Mouse (Mus musculus) kidney, embryonic 15.5 days (tissue): Measurements from ENCODE around the gene Ccnd1. TPM values are rescaled to one million over a fixed set of nuclear protein-coding genes. Genes with fewer than 3 reads are reported as not detected.

Experiments
- ATAC-seq: fragments of 200-750 bp; cut with Nextera tagmentation; replicated peaks from 2 replicates; pipeline ENCODE4 v1.8.0; 2017; ENCODE audit warnings: moderate TSS enrichment; ENCODE audit not compliant: low FRiP score
- H3K27ac ChIP-seq: fragments of 300-500 bp; sonication (generic); 2 replicates; pipeline ENCODE4 v1.5.1; 2015; ENCODE audit warnings: mild to moderate bottlenecking, inconsistent platforms
- H3K27me3 ChIP-seq: fragments of 300-500 bp; sonication (generic); 2 replicates; pipeline ENCODE4 v1.6.1; 2015; ENCODE audit warnings: inconsistent platforms
- H3K36me3 ChIP-seq: fragments of 300-500 bp; sonication (generic); 2 replicates; pipeline ENCODE4 v1.6.1; 2015; ENCODE audit warnings: inconsistent platforms
- H3K4me1 ChIP-seq: fragments of 300-500 bp; sonication (generic); 2 replicates; pipeline ENCODE4 v1.6.1; 2015; ENCODE audit warnings: inconsistent platforms
- H3K4me2 ChIP-seq: fragments of 300-500 bp; sonication (generic); 2 replicates; pipeline ENCODE4 v1.6.1; 2015; ENCODE audit warnings: moderate library complexity, mild to moderate bottlenecking, inconsistent platforms
- H3K4me3 ChIP-seq: fragments of 300-500 bp; sonication (generic); replicated peaks from 2 replicates; pipeline ENCODE4 v1.5.1; 2015; ENCODE audit warnings: mild to moderate bottlenecking, inconsistent platforms
- H3K9ac ChIP-seq: fragments of 300-500 bp; sonication (generic); 2 replicates; pipeline ENCODE4 v1.6.1; 2015; ENCODE audit warnings: mild to moderate bottlenecking, inconsistent platforms
- H3K9me3 ChIP-seq: fragments of 300-500 bp; sonication (generic); replicated peaks from 2 replicates; pipeline ENCODE4 v1.6.1; 2016; ENCODE audit warnings: inconsistent platforms
- WGBS: fragments of 180-500 bp; shearing (Covaris S2); methylation state at CpG from one replicate; pipeline ENCODE4 v1.1.7; 2015; ENCODE audit warnings: mixed read lengths; 5-methylcytosine and 5-hydroxymethylcytosine counted together
- polyA plus RNA-seq: library from polyadenylated mRNA; unstranded; fragments of >200 nt; fragmentation: Nextera tagmentation; extraction: Ambion mirVana; gene quantifications from 2 replicates; pipeline ENCODE4 v1.2.1, GENCODE M21; 2015

Ccnd1 gene
- polyA plus RNA-seq, 1 experiment from 2014 or later: 229 TPM

- Histone ChIP-seq H3K27me3 (no peaks in the 10 kb centered on the region), H3K4me3 (peak overlapping the region; percentile 73), H3K36me3 (peaks cover 49% of the 10 kb centered on the region), H3K4me1 (peaks cover 78% of the 10 kb centered on the region), H3K27ac (peak overlapping the region; percentile 97), H3K4me2 (peak overlapping the region; percentile 89), H3K9ac (peak overlapping the region; percentile 79), H3K9me3 (no peaks in the 10 kb centered on the region)
- WGBS: 3% methylated on average over 20 of the region's 20 CpGs
- ATAC-seq: no peak; the same call in 1 of the 2 replicates
Observed at GRCm38 (mm10) chr7:144937490-144937889, 2.2 kb downstream of the Ccnd1 start.

DNA sequence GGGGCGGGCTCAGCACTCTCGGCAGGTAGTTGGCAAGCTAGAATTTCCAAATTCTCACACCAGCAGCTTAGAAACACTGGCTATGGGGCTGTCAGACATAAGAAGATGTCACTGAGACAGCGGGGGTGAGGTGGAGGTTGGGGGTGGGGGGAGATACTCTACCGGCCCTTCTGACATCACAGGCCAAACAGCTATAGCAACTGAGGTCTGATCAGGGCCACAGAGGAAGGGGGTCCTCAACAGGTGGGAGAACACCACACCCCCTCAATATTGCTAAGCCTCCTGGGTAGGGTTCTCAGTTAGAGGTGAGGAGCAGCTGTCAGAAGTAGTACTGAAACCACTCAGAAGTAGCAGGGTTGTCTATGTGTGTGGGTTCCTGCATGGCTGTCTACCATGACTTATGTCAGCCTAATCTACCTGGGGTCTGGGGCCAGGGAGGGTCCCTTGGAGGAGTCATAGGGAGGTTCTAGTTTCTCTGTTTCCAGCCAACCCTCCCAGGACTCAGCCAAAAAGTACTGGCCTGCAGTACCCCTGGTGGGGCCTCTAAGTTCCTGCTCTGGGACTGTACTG lies 3.3 kb downstream of the Ccnd1 start:
- H3K36me3 ChIP-seq: peaks cover 58% of the 10 kb centered on the region
- peak overlapping the region; percentile 89 for H3K4me2 ChIP-seq
- 86% methylated on average over 4 of the region's 4 CpGs for WGBS
- no peaks in the 10 kb centered on the region for H3K9me3 ChIP-seq
- no peak overlapping the region for H3K27ac ChIP-seq
- peaks cover 72% of the 10 kb centered on the region for H3K4me1 ChIP-seq
- ATAC-seq: no peak
- H3K27me3 ChIP-seq: no peaks in the 10 kb centered on the region
- H3K4me3 ChIP-seq: peak overlapping the region; percentile 73
- peak overlapping the region; percentile 79; the same call in 1 of the 2 replicates for H3K9ac ChIP-seq

DNA sequence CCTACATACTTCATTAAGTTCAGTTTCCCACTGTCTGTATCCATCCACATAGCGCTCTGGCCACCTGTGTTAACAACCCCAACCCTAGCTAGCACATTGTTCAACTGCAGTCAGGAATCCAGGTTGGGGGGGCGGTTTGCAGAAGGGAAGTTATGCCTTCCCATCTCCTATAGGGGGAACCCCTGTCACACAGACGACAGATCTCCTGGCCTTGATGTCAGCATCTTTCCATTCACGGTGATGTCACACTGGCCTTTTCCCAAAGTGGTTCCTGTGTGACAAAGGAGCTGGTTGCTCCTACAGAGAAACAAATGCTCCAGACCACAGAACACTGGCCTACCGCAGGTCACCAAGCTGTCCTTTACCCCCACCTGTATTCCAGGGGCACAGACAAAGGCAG lies 4.2 kb downstream of the Ccnd1 start:
- no peaks in the 10 kb centered on the region for H3K27me3 ChIP-seq
- H3K36me3 ChIP-seq: peaks cover 66% of the 10 kb centered on the region
- peak overlapping the region; percentile 89 for H3K4me2 ChIP-seq
- 0 out of 2 replicates have a peak overlapping the region, but pooled peaks have one; percentile 7 for H3K9ac ChIP-seq
- H3K27ac ChIP-seq: peak overlapping the region; percentile 37; the same call in 1 of the 2 replicates
- peak overlapping the region; percentile 73 for H3K4me3 ChIP-seq
- no peak for ATAC-seq
- H3K9me3 ChIP-seq: no peaks in the 10 kb centered on the region
- 57% methylated on average over 5 of the region's 5 CpGs for WGBS
- peaks cover 68% of the 10 kb centered on the region for H3K4me1 ChIP-seq

- peaks cover 72% of the 10 kb centered on the region for H3K36me3 ChIP-seq
- 72% methylated on average over 5 of the region's 5 CpGs for WGBS
Observed at GRCm38 (mm10) chr7:144934901-144935300, 4.8 kb downstream of the Ccnd1 start.

DNA sequence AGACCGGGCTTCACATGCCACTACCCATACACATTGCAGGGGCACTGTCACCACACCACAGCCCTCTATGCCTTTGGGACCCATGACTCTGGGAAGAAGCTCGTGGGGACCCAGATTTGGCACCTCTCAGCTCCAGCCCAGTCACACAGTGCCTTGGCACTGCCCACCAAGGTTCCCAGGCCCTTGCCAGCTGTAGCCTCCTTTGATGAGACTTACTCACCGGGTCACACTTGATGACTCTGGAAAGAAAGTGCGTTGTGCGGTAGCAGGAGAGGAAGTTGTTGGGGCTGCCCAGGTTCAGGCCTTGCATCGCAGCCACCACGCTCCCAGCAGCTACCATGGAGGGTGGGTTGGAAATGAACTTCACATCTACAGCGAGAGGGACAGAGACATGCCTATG lies 5.9 kb downstream of the Ccnd1 start:
- Histone ChIP-seq H3K36me3 (peaks cover 80% of the 10 kb centered on the region), H3K9me3 (no peaks in the 10 kb centered on the region), H3K9ac (no peak overlapping the region), H3K27me3 (no peaks in the 10 kb centered on the region), H3K4me2 (peak overlapping the region; percentile 4; the same call in 1 of the 2 replicates), H3K4me3 (no peak overlapping the region), H3K4me1 (peaks cover 58% of the 10 kb centered on the region), H3K27ac (peak overlapping the region; percentile 48; the same call in 1 of the 2 replicates)
- no peak for ATAC-seq
- WGBS: 83% methylated on average over 8 of the region's 8 CpGs

More at GRCm38 (mm10) chr7:144934901-144935300, 4.8 kb downstream of the Ccnd1 start:
- Histone ChIP-seq H3K27ac (no peak overlapping the region), H3K27me3 (no peaks in the 10 kb centered on the region), H3K4me1 (peaks cover 64% of the 10 kb centered on the region), H3K4me2 (no peak overlapping the region), H3K9me3 (no peaks in the 10 kb centered on the region), H3K9ac (no peak overlapping the region), H3K4me3 (no peak overlapping the region)
- ATAC-seq: no peak

DNA sequence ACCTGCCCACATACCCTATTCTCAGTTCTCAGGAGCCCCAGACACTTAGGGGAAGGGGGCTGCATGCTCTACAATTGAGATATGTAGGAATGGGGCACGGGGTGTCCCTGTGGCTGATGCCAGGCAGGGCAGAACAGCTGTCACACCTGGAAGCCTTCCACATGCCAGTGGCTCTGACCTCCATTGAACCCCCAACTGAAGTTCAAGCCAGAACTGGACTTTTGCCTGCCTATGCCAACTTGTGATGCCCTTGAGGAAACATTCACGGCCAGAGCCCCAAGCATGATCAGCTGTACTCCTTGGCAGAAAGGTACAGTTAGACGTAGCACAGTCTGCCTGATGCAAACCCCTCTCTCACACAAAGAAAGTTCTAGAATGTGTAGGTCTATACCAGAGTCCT lies 6.4 kb downstream of the Ccnd1 start:
- no peak overlapping the region for H3K9ac ChIP-seq
- H3K4me2 ChIP-seq: no peak overlapping the region
- peaks cover 57% of the 10 kb centered on the region for H3K4me1 ChIP-seq
- ATAC-seq: no peak
- peaks cover 80% of the 10 kb centered on the region for H3K36me3 ChIP-seq
- WGBS: 86% methylated on average over 3 of the region's 3 CpGs
- no peaks in the 10 kb centered on the region for H3K9me3 ChIP-seq
- H3K27ac ChIP-seq: 0 out of 2 replicates have a peak overlapping the region, but pooled peaks have one; percentile 48
- H3K4me3 ChIP-seq: no peak overlapping the region
- no peaks in the 10 kb centered on the region for H3K27me3 ChIP-seq

DNA sequence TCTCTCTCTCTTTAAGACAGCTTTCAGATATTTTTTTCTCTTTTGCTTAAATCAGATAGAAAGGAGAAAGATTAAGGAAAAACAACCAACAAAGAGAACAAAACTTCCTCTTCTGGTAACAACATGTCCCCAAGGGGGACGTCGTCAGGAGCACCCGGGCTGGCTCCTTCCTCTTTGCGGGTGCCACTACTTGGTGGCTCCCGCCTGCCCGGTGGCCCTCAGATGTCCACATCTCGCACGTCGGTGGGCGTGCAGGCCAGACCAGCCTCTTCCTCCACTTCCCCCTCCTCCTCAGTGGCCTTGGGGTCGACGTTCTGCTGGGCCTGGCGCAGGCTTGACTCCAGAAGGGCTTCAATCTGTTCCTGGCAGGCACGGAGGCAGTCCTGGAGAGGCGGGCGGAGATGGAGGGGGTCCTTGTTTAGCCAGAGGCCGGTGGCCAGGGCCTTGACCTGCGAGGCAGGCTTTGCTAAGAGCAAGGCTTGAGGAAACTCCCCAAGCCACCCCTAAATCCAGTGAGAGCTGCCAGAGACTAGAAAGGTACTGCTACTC lies 7.3 kb downstream of the Ccnd1 start:
- ATAC-seq: no peak
- peaks cover 58% of the 10 kb centered on the region for H3K4me1 ChIP-seq
- H3K36me3 ChIP-seq: peaks cover 80% of the 10 kb centered on the region
- no peaks in the 10 kb centered on the region for H3K27me3 ChIP-seq
- no peak overlapping the region; the same call in 1 of the 2 replicates for H3K9ac ChIP-seq
- 68% methylated on average over 18 of the region's 18 CpGs for WGBS
- H3K9me3 ChIP-seq: no peaks in the 10 kb centered on the region
- no peak overlapping the region for H3K4me3 ChIP-seq
- 0 out of 2 replicates have a peak overlapping the region, but pooled peaks have one; percentile 14 for H3K27ac ChIP-seq
- H3K4me2 ChIP-seq: no peak overlapping the region

DNA sequence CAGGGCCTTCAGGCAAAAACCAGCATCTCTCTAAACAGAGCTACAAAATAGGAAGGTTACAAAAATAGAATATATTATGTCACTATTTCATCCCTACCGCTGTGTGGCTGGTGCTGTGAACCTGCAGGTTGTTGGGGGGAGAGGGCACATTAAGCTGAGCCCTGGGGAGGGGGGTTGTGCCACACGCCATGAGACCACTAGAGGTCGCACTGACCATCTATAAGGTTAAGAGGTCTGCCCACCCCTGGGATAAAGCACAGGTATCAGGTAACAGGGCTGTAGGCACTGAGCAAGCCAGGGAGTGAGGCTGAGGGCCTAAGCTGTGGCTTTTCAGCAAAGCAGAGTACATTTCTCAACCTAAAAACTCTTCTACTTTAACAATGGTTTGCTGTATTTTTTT lies 7.9 kb downstream of the Ccnd1 start:
- WGBS: 16% methylated on average over 3 of the region's 3 CpGs
- no peak overlapping the region for H3K9ac ChIP-seq
- H3K27ac ChIP-seq: no peak overlapping the region
- H3K9me3 ChIP-seq: no peaks in the 10 kb centered on the region
- H3K4me2 ChIP-seq: no peak overlapping the region
- peaks cover 52% of the 10 kb centered on the region for H3K4me1 ChIP-seq
- peaks cover 74% of the 10 kb centered on the region for H3K36me3 ChIP-seq
- ATAC-seq: no peak
- H3K27me3 ChIP-seq: no peaks in the 10 kb centered on the region
- no peak overlapping the region for H3K4me3 ChIP-seq

- Histone ChIP-seq H3K9ac (no peak overlapping the region), H3K4me1 (peaks cover 33% of the 10 kb centered on the region), H3K27ac (no peak overlapping the region), H3K9me3 (no peaks in the 10 kb centered on the region), H3K4me3 (no peak overlapping the region), H3K4me2 (no peak overlapping the region), H3K36me3 (peaks cover 55% of the 10 kb centered on the region), H3K27me3 (no peaks in the 10 kb centered on the region)
- 63% methylated on average over 5 of the region's 5 CpGs for WGBS
- ATAC-seq: no peak
Observed at GRCm38 (mm10) chr7:144929931-144930330, 9.8 kb downstream of the Ccnd1 start.

DNA sequence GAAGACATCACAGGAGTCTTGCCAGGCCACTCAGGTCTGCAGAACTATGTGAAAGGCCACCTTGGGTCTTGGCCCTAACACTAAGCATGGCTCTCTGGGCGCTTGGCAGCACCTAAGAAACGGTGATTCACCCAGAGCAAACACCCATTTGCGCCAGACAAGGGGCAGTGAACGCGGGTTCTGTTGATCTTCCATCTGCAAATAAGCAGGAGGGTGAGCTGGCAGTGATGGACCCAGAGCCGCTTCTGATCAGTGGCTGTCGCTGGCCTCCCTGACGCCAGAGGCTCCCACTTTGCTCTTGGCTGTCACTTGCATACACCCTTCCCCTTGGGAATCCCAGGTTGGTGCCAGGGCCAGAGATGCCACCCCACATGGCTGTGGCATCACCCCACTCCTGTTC lies 10.2 kb downstream of the Ccnd1 start:
- H3K27ac ChIP-seq: peak overlapping the region; percentile 25; the same call in 1 of the 2 replicates
- H3K4me1 ChIP-seq: peaks cover 29% of the 10 kb centered on the region
- H3K36me3 ChIP-seq: peaks cover 53% of the 10 kb centered on the region
- H3K9ac ChIP-seq: no peak overlapping the region
- ATAC-seq: no peak
- no peak overlapping the region for H3K4me3 ChIP-seq
- 84% methylated on average over 8 of the region's 8 CpGs for WGBS
- H3K9me3 ChIP-seq: no peaks in the 10 kb centered on the region
- H3K4me2 ChIP-seq: no peak overlapping the region
- no peaks in the 10 kb centered on the region for H3K27me3 ChIP-seq

GRCm38 (mm10) chr7:144928889-144929210 lies 10.9 kb downstream of the Ccnd1 start:
- H3K4me2 ChIP-seq: no peak overlapping the region
- H3K9me3 ChIP-seq: no peaks in the 10 kb centered on the region
- no peak overlapping the region for H3K4me3 ChIP-seq
- ATAC-seq: no peak
- no peak overlapping the region for H3K9ac ChIP-seq
- peaks cover 49% of the 10 kb centered on the region for H3K36me3 ChIP-seq
- H3K27ac ChIP-seq: peak overlapping the region; percentile 25; the same call in 1 of the 2 replicates
- H3K4me1 ChIP-seq: peaks cover 25% of the 10 kb centered on the region
- 61% methylated on average over 6 of the region's 6 CpGs for WGBS
- no peaks in the 10 kb centered on the region for H3K27me3 ChIP-seq

DNA sequence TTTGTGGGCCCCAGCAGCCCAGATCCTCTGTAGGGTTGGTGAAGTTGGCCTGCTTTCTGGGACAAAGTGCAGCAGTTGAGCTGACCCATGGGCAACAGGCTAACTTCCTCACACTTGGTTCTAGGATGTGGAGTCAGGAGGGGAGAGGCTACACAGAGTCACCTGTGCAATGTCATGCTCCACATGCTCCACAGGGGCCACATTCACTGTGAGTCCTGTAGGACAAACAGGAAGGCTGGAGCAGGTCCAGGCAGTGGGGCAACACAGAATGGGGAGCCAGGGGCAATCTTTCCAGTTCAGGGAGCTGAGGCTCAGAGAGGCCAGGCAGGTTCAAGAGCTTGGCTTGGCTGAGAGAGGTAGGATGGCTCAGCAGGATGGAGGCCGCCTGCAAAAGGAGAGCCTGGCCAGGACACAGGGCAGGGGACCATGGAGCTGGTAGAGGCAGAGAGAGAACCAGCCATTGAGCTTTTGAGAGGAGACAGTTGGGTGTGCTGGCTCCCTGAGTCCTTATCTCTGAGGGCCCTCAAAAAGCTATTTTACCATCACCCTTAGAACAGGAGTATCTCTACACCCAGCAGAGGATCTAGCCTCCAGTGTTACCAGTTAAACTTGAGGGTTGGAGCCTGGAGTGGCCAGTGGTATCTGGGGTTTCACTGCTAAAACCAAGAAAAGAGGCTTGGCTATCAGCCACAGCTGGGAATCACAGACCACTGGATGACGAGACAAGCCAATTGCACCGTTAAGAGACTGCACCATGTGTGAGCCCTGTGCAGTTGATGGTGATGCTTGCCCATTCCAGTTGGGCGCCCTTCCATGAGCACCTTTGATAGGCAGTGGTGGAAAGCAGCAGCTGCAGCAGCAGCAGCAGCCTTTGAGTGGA lies 11.5 kb downstream of the Ccnd1 start:
- Histone ChIP-seq H3K36me3 (peaks cover 43% of the 10 kb centered on the region), H3K4me3 (no peak overlapping the region), H3K4me2 (no peak overlapping the region), H3K4me1 (peaks cover 21% of the 10 kb centered on the region), H3K9ac (no peak overlapping the region), H3K27ac (peak overlapping the region; percentile 25), H3K9me3 (no peaks in the 10 kb centered on the region), H3K27me3 (no peaks in the 10 kb centered on the region)
- 65% methylated on average over 4 of the region's 4 CpGs for WGBS
- no peak for ATAC-seq
